Mouse (Mus musculus): ENCODE data around the gene Clmp. TPM values are rescaled to one million over a fixed set of nuclear protein-coding genes. Genes with fewer than 3 reads are reported as not detected.

The Clmp gene
- total and polyA plus RNA-seq, 3 experiments, result 2.8 to 5.5 (median 4.4) TPM

- Histone ChIP-seq H3K27me3 (ENCODE audit: control insufficient read depth, insufficient read depth, low read length) (peaks cover 10% of the 10 kb centered on the region), H3K4me1 (ENCODE audit: control insufficient read depth, insufficient read depth, low read length) (no peaks in the 10 kb centered on the region; the same call in 1 of the 2 replicates), H3K79me2 (replicated peaks; ENCODE audit: control insufficient read depth, insufficient read depth, low read length) (no peaks in the 10 kb centered on the region), H3K4me3 (peak overlapping the region; percentile 46), H3K27ac (peak overlapping the region; percentile 55), H3K36me3 (ENCODE audit: control insufficient read depth, insufficient read depth, low read length) (no peaks in the 10 kb centered on the region), H3K9ac (ENCODE audit: low read depth, low read length) (peak overlapping the region; percentile 59)
- 2% methylated on average over 23 of the region's 23 CpGs for WGBS
- peak; percentile 42 to 54 for DNase-seq
- intact Hi-C loops (cut with DNase I), result no loop called here
- no peak for TF ChIP-seq CTCF (IDR thresholded peaks at IDR 0.05)
- no peak for TF ChIP-seq EP300 (IDR thresholded peaks at IDR 0.05; ENCODE audit: insufficient read depth, low read depth, low read length)
- TF ChIP-seq POLR2A (IDR thresholded peaks at IDR 0.05; ENCODE audit: insufficient read depth, low read depth, low read length), result no peak
These were observed 698 bp downstream of the Clmp start for GRCm38 (mm10) chr9:40686421-40686899.

DNA sequence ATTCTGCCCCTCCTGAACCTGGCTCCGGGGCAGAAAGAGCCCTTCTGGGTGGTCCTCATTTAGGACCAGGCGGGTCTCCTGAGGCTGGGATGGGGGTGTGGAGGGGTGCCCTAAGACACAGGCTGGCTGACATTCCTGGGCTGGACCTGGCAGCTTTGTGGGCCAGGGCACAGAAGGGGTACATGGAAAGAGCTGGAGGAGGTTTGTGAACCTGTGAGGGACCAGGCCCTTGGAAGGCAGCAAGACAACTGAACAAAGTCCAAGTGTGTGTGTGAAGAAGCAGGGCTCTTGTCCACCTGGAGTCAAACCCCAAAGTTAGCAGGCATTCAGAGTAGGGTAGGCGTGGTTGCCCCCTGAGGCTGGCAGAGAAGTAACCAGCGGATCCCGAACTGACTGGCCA, 1.3 kb downstream of the Clmp start:
- Histone ChIP-seq H3K27me3 (ENCODE audit: control insufficient read depth, insufficient read depth, low read length) (peaks cover 10% of the 10 kb centered on the region), H3K9ac (ENCODE audit: low read depth, low read length) (no peak overlapping the region), H3K36me3 (ENCODE audit: control insufficient read depth, insufficient read depth, low read length) (no peaks in the 10 kb centered on the region), H3K4me3 (no peak overlapping the region; the same call in 1 of the 2 replicates), H3K4me1 (ENCODE audit: control insufficient read depth, insufficient read depth, low read length) (no peaks in the 10 kb centered on the region; the same call in 1 of the 2 replicates), H3K79me2 (replicated peaks; ENCODE audit: control insufficient read depth, insufficient read depth, low read length) (no peaks in the 10 kb centered on the region), H3K27ac (no peak overlapping the region; the same call in 1 of the 2 replicates)
- TF ChIP-seq CTCF (IDR thresholded peaks at IDR 0.05) (no peak), EP300 (IDR thresholded peaks at IDR 0.05; ENCODE audit: insufficient read depth, low read depth, low read length) (no peak), POLR2A (IDR thresholded peaks at IDR 0.05; ENCODE audit: insufficient read depth, low read depth, low read length) (no peak)
- intact Hi-C loops (cut with DNase I), result no loop called here
- whole genome bisulfite sequencing, result 70% methylated on average over 5 of the region's 5 CpGs
- DNase-seq, result no peak

DNA sequence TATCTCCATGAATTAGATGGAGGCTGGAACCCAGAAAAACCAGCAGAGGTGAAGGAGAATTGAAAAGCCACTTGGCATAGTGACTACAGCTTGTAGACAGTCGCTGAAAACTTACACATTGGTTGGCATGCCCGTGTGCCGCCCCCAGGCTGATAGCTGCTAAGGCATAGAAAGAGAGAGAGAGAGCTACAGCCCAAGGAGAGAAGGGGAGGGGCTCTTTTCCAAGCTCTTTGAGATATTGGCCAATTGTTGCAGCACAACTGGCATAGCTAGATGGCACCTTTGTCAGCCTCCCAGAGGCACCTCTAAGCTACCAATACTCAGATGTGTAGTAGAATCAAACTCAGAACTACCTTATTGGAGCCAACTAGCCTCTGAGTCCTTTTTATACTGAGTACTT, 1.8 kb downstream of the Clmp start:
- DNase-seq, result no peak
- H3K36me3 ChIP-seq (ENCODE audit: control insufficient read depth, insufficient read depth, low read length), result no peaks in the 10 kb centered on the region
- peaks cover 10% of the 10 kb centered on the region for H3K27me3 ChIP-seq (ENCODE audit: control insufficient read depth, insufficient read depth, low read length)
- no peak for TF ChIP-seq POLR2A (IDR thresholded peaks at IDR 0.05; ENCODE audit: insufficient read depth, low read depth, low read length)
- H3K79me2 ChIP-seq (replicated peaks; ENCODE audit: control insufficient read depth, insufficient read depth, low read length), result no peaks in the 10 kb centered on the region
- intact Hi-C loops (cut with DNase I), result no loop called here
- 66% methylated on average over 3 of the region's 3 CpGs for WGBS
- no peak overlapping the region for H3K27ac ChIP-seq
- no peak overlapping the region for H3K9ac ChIP-seq (ENCODE audit: low read depth, low read length)
- no peak overlapping the region for H3K4me3 ChIP-seq
- H3K4me1 ChIP-seq (ENCODE audit: control insufficient read depth, insufficient read depth, low read length), result no peaks in the 10 kb centered on the region; the same call in 1 of the 2 replicates

GRCm38 (mm10) chr9:40690511-40690910, 4.7 kb downstream of the Clmp start:
- Histone ChIP-seq H3K4me3 (no peak overlapping the region), H3K4me1 (ENCODE audit: control insufficient read depth, insufficient read depth, low read length) (peaks cover 1% of the 10 kb centered on the region; the same call in 1 of the 2 replicates), H3K27me3 (ENCODE audit: control insufficient read depth, insufficient read depth, low read length) (peaks cover 10% of the 10 kb centered on the region), H3K27ac (no peak overlapping the region), H3K36me3 (ENCODE audit: control insufficient read depth, insufficient read depth, low read length) (no peaks in the 10 kb centered on the region), H3K79me2 (replicated peaks; ENCODE audit: control insufficient read depth, insufficient read depth, low read length) (no peaks in the 10 kb centered on the region), H3K9ac (ENCODE audit: low read depth, low read length) (no peak overlapping the region)
- intact Hi-C loops (cut with DNase I), result no loop called here
- 78% methylated on average over 7 of the region's 7 CpGs for WGBS
- no peak for TF ChIP-seq POLR2A (IDR thresholded peaks at IDR 0.05; ENCODE audit: insufficient read depth, low read depth, low read length)
- TF ChIP-seq EP300 (IDR thresholded peaks at IDR 0.05; ENCODE audit: insufficient read depth, low read depth, low read length), result no peak
- no peak for TF ChIP-seq CTCF (IDR thresholded peaks at IDR 0.05)
- peak in 1 of 2 experiments; percentile 35 for DNase-seq

DNA sequence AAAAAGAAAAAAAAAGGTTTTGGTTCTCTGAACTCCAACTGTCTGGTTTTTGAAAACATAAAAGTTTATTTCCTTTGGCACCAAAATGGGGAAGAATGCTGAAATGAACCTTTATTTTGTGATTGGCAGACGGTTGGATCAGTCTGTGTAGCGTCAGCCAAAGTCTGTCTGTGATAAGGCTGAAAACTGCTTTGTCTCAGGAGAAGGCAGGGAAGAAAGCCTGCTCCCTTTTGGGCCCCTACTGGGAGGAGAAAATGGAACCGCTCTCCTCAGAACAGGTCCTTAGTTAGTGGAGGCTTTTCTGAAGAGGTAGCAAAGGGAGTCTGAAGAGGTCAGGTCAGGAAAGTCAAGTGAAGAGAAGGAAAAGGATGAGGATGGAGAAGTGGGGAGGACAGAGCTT, 7.3 kb downstream of the Clmp start:
- 27% methylated on average over 3 of the region's 3 CpGs for WGBS
- Histone ChIP-seq H3K79me2 (replicated peaks; ENCODE audit: control insufficient read depth, insufficient read depth, low read length) (no peaks in the 10 kb centered on the region), H3K27ac (no peak overlapping the region), H3K4me1 (ENCODE audit: control insufficient read depth, insufficient read depth, low read length) (peaks cover 1% of the 10 kb centered on the region; the same call in 1 of the 2 replicates), H3K9ac (ENCODE audit: low read depth, low read length) (no peak overlapping the region), H3K4me3 (no peak overlapping the region), H3K27me3 (ENCODE audit: control insufficient read depth, insufficient read depth, low read length) (no peaks in the 10 kb centered on the region), H3K36me3 (ENCODE audit: control insufficient read depth, insufficient read depth, low read length) (no peaks in the 10 kb centered on the region)
- intact Hi-C loops (cut with DNase I), result no loop called here
- no peak for DNase-seq
- TF ChIP-seq POLR2A (IDR thresholded peaks at IDR 0.05; ENCODE audit: insufficient read depth, low read depth, low read length) (no peak), EP300 (IDR thresholded peaks at IDR 0.05; ENCODE audit: insufficient read depth, low read depth, low read length) (no peak)

DNA sequence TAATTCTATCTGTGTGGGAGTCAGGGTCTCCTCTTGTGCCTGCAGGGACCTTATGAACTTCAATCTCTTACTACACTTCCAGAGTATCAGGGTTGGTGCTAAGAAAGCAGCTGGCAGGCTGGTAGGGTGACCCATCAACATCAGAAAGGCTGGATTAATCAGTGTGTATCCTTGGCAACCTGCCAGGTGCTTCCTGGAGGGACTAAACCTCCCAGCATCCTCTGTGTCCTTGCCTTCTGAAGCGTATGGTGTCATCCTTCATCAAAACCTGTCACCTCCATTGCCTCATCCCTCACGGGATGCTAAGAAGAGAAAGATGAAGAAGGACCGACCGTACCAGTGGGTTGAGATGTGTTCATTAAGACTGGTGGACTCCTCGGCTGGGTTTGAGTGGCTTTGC, 8.0 kb downstream of the Clmp start:
- intact Hi-C loops (cut with DNase I), result no loop called here
- DNase-seq, result no peak
- 57% methylated on average over 5 of the region's 5 CpGs for WGBS
- Histone ChIP-seq H3K9ac (ENCODE audit: low read depth, low read length) (no peak overlapping the region), H3K4me1 (ENCODE audit: control insufficient read depth, insufficient read depth, low read length) (peaks cover 1% of the 10 kb centered on the region; the same call in 1 of the 2 replicates), H3K36me3 (ENCODE audit: control insufficient read depth, insufficient read depth, low read length) (no peaks in the 10 kb centered on the region), H3K27me3 (ENCODE audit: control insufficient read depth, insufficient read depth, low read length) (no peaks in the 10 kb centered on the region), H3K79me2 (replicated peaks; ENCODE audit: control insufficient read depth, insufficient read depth, low read length) (no peaks in the 10 kb centered on the region), H3K4me3 (no peak overlapping the region), H3K27ac (no peak overlapping the region)
- TF ChIP-seq CTCF (IDR thresholded peaks at IDR 0.05), result no peak
- no peak for TF ChIP-seq EP300 (IDR thresholded peaks at IDR 0.05; ENCODE audit: insufficient read depth, low read depth, low read length)
- TF ChIP-seq POLR2A (IDR thresholded peaks at IDR 0.05; ENCODE audit: insufficient read depth, low read depth, low read length), result no peak
